Mouse (Mus musculus) stomach, embryonic 16.5 days (tissue): Measurements from ENCODE around the gene Il17rd. TPM values are rescaled to one million over a fixed set of nuclear protein-coding genes. Genes with fewer than 3 reads are reported as not detected.
A peak's percentile ranks its signal among the peaks of the same experiment; 100 is the strongest.

Source experiments
- ATAC-seq: fragments of 200-750 bp; cut with Nextera tagmentation; 2 replicates; pipeline ENCODE4 v1.8.0; 2017; ENCODE audit warnings: moderate number of reproducible peaks, moderate TSS enrichment; ENCODE audit not compliant: insufficient read depth, low FRiP score
- H3K27ac ChIP-seq: fragments of 300-500 bp; sonication (generic); 2 replicates; pipeline ENCODE4 v1.5.1; 2014; ENCODE audit warnings: low read length
- H3K27me3 ChIP-seq: fragments of 300-500 bp; sonication (generic); 2 replicates; pipeline ENCODE4 v1.6.1; 2014; ENCODE audit warnings: low read length, control low read depth, mixed read lengths; ENCODE audit not compliant: control insufficient read depth, insufficient read depth
- H3K36me3 ChIP-seq: fragments of 300-500 bp; sonication (generic); 2 replicates; pipeline ENCODE4 v1.6.1; 2014; ENCODE audit warnings: low read length; ENCODE audit not compliant: control insufficient read depth, insufficient read depth
- H3K4me1 ChIP-seq: fragments of 300-500 bp; sonication (generic); 2 replicates; pipeline ENCODE4 v1.6.1; 2014; ENCODE audit warnings: low read length, control low read depth, mixed read lengths; ENCODE audit not compliant: control insufficient read depth, insufficient read depth
- H3K4me2 ChIP-seq: fragments of 300-500 bp; sonication (generic); 2 replicates; pipeline ENCODE4 v1.6.1; 2014; ENCODE audit warnings: low read depth, low read length, mixed read lengths
- H3K4me3 ChIP-seq: fragments of 300-500 bp; sonication (generic); replicated peaks from 2 replicates; pipeline ENCODE4 v1.5.1; 2014; ENCODE audit warnings: mild to moderate bottlenecking, low read length
- H3K9ac ChIP-seq: fragments of 300-500 bp; sonication (generic); 2 replicates; pipeline ENCODE4 v1.6.1; 2014; ENCODE audit warnings: low read length
- H3K9me3 ChIP-seq: fragments of 300-500 bp; sonication (generic); replicated peaks from 2 replicates; pipeline ENCODE4 v1.6.1; 2016; ENCODE audit warnings: low read length, control low read depth; ENCODE audit not compliant: control insufficient read depth
- WGBS: fragments of 180-500 bp; shearing (Covaris S2); extraction: QIAGEN DNeasy Blood & Tissue Kit; methylation state at CpG from one replicate; pipeline ENCODE4 v1.1.7; 2014; 5-methylcytosine and 5-hydroxymethylcytosine counted together
- polyA plus RNA-seq: library from polyadenylated mRNA; unstranded; fragments of >200 nt; fragmentation: Nextera tagmentation; extraction: Ambion mirVana; gene quantifications from 2 replicates; pipeline ENCODE4 v1.2.1, GENCODE M21; 2015

The Il17rd gene
- polyA plus RNA-seq, 1 experiment from 2014 or later = 2.5 TPM

DNA sequence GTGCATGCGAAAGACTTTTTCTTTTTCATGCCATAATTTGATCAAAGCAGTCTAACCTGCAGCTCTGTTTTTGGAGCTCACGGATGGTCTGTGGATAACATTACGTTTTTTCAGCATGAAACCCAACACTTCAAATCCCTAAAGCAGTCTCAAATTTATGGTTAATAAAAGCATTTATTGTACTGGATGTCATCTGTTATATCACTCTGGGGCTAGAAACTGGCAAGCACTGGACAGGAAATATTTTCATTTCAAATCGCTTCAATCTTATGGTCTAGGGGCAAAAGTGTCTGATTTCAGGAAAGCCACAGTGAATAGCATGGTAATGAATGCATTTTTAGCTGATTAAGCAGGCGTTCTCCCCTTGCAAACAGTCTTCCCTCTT is 12.8 kb downstream of the Il17rd start:
- Histone ChIP-seq H3K27ac (no peak overlapping the region), H3K4me2 (no peak overlapping the region), H3K9me3 (no peaks in the 10 kb centered on the region), H3K9ac (no peak overlapping the region), H3K36me3 (no peaks in the 10 kb centered on the region), H3K27me3 (no peaks in the 10 kb centered on the region), H3K4me3 (no peak overlapping the region), H3K4me1 (peaks cover 18% of the 10 kb centered on the region)
- 50% methylated on average over 5 of the region's 5 CpGs for WGBS
- no peak for ATAC-seq

DNA sequence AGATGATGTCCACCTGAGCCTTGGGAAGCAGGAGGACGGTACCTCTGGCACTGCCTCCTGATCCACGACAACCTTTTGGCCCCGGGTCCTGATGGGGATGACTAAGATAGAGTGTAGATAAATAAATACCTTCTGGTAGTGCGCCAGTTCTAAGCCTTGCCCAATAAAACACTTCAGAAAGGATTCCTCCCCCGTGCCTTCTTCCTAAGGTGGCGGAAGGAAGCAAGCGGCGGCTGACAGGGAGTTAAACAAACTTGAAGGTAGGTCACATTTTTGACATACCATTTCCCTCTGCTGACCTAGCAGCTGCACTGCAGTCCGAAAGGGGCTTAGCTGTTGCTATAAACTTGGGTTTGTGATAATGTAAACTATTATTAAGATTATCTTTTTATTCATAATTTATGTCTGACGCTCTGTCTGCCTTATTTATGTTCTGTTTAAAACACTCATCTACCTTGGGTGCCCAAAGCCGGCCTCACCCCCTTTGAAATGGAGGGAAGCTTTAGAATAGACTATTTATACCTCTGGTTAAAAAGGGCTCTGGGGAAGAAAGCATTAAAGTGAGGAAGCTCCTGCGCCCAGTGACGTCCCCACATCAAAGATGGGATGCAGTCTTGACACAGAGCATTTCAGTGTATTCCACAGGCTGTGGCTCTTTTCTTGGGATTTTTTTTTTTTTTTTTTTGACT is 19.9 kb downstream of the Il17rd start:
- ATAC-seq = peak; percentile 74; the same call in 1 of the 2 replicates
- no peaks in the 10 kb centered on the region for H3K36me3 ChIP-seq
- WGBS = 8% methylated on average over 13 of the region's 13 CpGs
- H3K9me3 ChIP-seq = no peaks in the 10 kb centered on the region
- no peaks in the 10 kb centered on the region for H3K27me3 ChIP-seq
- H3K4me1 ChIP-seq = peaks cover 21% of the 10 kb centered on the region
- no peak overlapping the region for H3K9ac ChIP-seq
- peak overlapping the region; percentile 1 for H3K4me2 ChIP-seq
- H3K27ac ChIP-seq = peak overlapping the region; percentile 63; the same call in 1 of the 2 replicates
- no peak overlapping the region for H3K4me3 ChIP-seq

DNA sequence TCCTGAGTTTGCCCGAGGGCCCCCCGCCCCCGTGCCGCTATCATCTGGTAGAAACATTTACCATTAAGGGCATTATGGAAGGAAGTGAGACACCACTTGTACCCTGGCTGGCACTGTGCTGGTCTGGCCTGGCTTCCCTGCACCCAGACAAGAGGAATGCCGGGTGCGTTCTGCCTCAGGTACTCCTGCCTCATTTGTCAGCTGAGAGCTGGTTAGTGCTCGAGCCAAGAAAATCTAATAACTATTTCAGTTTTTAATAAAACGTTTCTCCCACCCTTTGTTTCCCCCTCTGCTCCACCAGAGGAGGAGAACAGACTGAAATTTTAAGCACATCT is 20.4 kb downstream of the Il17rd start:
- Histone ChIP-seq H3K27me3 (no peaks in the 10 kb centered on the region), H3K4me2 (peak overlapping the region; percentile 1; the same call in 1 of the 2 replicates), H3K36me3 (no peaks in the 10 kb centered on the region), H3K4me1 (peaks cover 21% of the 10 kb centered on the region), H3K9me3 (no peaks in the 10 kb centered on the region), H3K9ac (no peak overlapping the region), H3K4me3 (no peak overlapping the region), H3K27ac (peak overlapping the region; percentile 63)
- ATAC-seq = peak; percentile 56; the same call in 1 of the 2 replicates
- 11% methylated on average over 8 of the region's 8 CpGs for WGBS

DNA sequence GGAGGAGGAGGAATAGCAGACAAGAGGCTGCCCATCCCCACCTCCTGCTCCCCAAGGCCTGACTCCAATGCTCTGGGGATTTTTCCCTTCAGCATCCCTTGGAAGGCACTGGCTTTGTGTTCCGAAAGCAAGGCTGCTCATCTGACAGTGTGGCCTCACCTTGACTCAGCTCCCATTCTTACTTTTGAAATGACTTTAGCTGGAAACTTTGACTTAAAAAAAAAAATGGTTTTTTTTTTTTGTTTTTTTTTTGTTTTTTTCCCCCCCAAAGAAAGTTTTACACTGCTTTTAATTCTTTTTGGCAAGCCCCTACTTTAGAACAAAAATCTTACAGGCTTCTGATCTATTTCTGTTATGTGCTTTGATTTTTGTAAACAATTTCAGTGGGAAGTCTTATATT is 24.6 kb downstream of the Il17rd start:
- no peak for ATAC-seq
- H3K9me3 ChIP-seq = no peaks in the 10 kb centered on the region
- no peaks in the 10 kb centered on the region for H3K27me3 ChIP-seq
- no peak overlapping the region for H3K27ac ChIP-seq
- H3K4me1 ChIP-seq = peaks cover 45% of the 10 kb centered on the region
- H3K4me2 ChIP-seq = no peak overlapping the region
- no peaks in the 10 kb centered on the region for H3K36me3 ChIP-seq
- WGBS = 91% methylated on average over 1 of the region's 1 CpGs
- no peak overlapping the region for H3K9ac ChIP-seq
- no peak overlapping the region for H3K4me3 ChIP-seq

DNA sequence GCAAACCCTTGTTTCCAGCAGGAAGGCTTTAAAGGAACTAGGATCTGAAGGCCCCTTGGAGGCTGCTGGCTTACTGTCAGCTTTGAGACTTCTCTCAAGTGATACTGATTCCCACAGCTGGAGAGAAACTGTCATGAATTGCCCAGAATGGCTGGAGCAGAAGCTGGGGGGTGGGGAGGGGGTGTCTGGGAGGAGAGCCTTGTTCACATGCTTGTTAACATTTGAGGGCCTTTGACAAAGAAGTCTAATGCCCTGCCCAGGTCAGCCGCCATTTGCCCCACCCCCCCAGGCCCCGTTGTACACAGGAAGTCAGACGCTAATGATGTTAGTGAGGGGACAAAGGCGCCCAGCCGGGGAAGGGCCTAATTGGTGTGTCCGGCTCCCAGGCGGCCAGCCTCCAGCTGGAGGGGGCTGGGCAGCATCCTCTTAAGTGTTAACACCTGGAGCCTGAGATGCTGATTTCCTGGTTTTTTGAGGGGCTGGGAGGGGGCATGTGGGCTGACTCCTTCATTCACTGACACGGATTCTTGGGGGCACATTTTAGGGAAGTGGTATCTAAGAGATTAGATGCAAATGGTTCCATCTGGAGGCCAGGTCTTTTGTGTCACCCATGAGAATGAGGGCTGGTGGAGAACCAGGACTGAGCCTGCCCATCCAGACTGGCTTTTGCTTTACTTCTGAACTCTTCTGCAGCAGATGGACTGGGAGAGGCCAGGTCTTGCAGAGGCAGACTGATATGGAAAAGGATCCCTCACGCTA is 27.6 kb downstream of the Il17rd start:
- no peak overlapping the region for H3K4me2 ChIP-seq
- peaks cover 54% of the 10 kb centered on the region for H3K4me1 ChIP-seq
- 18% methylated on average over 9 of the region's 9 CpGs for WGBS
- peak; percentile 64; the same call in 1 of the 2 replicates for ATAC-seq
- no peaks in the 10 kb centered on the region for H3K36me3 ChIP-seq
- H3K9me3 ChIP-seq = no peaks in the 10 kb centered on the region
- H3K4me3 ChIP-seq = no peak overlapping the region
- H3K27me3 ChIP-seq = no peaks in the 10 kb centered on the region
- peak overlapping the region; percentile 13; the same call in 1 of the 2 replicates for H3K9ac ChIP-seq
- peak overlapping the region; percentile 57 for H3K27ac ChIP-seq

DNA sequence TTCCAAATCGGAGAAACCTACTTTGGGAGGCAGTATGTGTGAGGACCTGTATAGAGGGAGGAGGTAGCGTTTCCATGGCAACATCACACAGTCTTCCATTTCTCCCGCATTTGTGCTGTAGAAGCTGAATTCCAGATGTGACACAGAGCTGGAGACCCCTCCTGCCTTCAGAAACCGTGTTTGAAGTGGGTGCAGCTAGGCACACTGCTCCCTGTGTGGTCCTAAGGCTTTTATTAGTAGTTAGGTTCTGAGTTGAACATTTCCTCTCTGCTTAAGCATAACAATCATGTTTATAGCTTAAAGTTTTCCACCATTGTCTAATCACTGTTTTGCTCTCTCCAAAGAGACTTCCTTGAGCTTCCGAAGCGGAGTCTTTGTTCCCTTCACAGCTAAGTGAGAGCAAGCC is 29.1 kb downstream of the Il17rd start:
- H3K4me1 ChIP-seq = peaks cover 68% of the 10 kb centered on the region

DNA sequence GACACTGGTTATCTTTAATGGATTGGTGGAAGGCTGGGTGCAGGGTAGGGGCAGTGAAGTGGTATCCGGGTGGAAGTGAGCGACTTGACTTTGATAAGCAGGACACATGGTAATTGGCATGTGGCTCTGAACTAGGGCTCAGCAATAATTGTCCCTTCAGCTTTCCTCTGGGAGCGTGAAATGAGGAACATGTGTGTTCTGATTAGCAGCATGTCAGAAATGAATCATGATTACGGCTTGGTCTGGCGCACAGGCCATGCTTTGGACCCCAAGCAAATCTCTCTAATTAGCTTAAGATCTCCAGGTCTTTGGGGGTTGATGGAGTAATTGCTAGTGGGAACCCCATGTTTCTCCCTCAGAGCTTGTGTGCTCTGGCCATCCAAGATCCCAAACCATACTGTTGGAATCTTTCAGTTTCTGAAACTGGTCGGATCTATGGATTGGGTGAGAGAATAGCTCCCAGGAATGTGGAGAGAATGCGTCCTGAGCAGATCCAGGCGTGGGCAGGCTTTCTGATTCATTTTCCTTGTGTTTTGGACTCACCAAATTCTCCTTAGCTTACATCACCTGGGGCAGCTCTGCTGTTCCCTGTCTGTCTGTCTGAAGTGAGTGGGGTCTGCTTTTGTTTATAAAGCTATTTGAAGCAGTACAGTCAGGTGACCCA is 30.8 kb downstream of the Il17rd start:
- Histone ChIP-seq H3K9ac (no peak overlapping the region), H3K4me1 (peaks cover 77% of the 10 kb centered on the region), H3K9me3 (no peaks in the 10 kb centered on the region), H3K36me3 (no peaks in the 10 kb centered on the region), H3K4me2 (no peak overlapping the region), H3K27ac (0 out of 2 replicates have a peak overlapping the region, but pooled peaks have one; percentile 30), H3K4me3 (no peak overlapping the region), H3K27me3 (no peaks in the 10 kb centered on the region)
- ATAC-seq = no peak
- 45% methylated on average over 8 of the region's 8 CpGs for WGBS

More for the DNA sequence above, 29.1 kb downstream of the Il17rd start:
- ATAC-seq = no peak
- H3K9me3 ChIP-seq = no peaks in the 10 kb centered on the region
- no peaks in the 10 kb centered on the region for H3K36me3 ChIP-seq
- WGBS = 28% methylated on average over 6 of the region's 6 CpGs
- peak overlapping the region; percentile 8; the same call in 1 of the 2 replicates for H3K4me2 ChIP-seq
- no peak overlapping the region for H3K4me3 ChIP-seq
- H3K9ac ChIP-seq = peak overlapping the region; percentile 6
- peak overlapping the region; percentile 76 for H3K27ac ChIP-seq
- H3K27me3 ChIP-seq = no peaks in the 10 kb centered on the region

DNA sequence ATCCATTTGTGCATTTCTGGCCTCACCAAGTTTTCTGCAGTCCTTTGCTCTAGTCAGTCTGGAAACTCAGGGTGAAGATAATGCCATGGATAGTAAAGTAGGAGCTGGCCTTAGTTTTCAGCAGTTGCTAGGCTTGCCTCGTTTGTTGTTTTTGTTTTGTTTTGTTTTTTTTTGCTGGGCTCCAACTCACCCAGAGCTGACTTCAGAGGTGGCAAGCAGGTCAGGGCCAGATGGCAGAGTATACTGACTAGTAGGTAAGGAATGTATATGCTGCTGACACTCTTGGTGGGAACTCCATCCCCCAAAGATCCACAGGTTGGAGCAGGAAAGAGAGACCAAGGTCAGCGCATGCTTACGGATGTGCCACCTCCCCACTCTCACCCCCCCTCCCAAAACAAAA is 31.4 kb downstream of the Il17rd start:
- Histone ChIP-seq H3K9ac (no peak overlapping the region), H3K4me1 (peaks cover 82% of the 10 kb centered on the region), H3K36me3 (no peaks in the 10 kb centered on the region), H3K4me3 (no peak overlapping the region), H3K9me3 (no peaks in the 10 kb centered on the region), H3K4me2 (no peak overlapping the region), H3K27ac (0 out of 2 replicates have a peak overlapping the region, but pooled peaks have one; percentile 30), H3K27me3 (no peaks in the 10 kb centered on the region)
- 38% methylated on average over 3 of the region's 3 CpGs for WGBS
- no peak for ATAC-seq

DNA sequence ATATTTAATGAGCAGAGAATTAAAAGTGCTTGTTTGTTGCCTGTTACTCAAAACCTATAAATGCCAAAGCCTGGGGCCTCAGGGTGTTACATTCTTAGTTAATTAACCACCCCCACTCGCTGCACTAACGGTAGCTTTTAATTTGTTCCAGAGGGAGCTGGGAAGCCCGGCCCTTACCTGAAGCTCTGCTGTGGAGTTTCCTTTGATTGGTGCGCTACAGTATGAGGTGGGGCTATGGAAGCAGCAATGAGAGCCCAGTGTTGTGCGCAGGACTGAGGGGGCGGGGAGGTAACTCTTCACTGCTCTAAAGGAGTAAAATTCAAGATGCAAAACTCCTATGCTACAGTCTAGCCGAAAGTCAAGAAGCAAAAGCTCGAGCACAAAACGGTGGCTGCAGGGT is 32.0 kb downstream of the Il17rd start:
- Histone ChIP-seq H3K27me3 (no peaks in the 10 kb centered on the region), H3K4me1 (peaks cover 84% of the 10 kb centered on the region), H3K4me3 (no peak overlapping the region), H3K36me3 (no peaks in the 10 kb centered on the region), H3K9ac (no peak overlapping the region), H3K4me2 (no peak overlapping the region), H3K9me3 (no peaks in the 10 kb centered on the region), H3K27ac (no peak overlapping the region; the same call in 1 of the 2 replicates)
- 0 out of 2 replicates have a peak, but pooled peaks have one; percentile 41 for ATAC-seq
- 36% methylated on average over 9 of the region's 9 CpGs for WGBS
